Mouse (Mus musculus) cerebellum, adult 9-11 months (tissue): Measurements from ENCODE around the gene Tnip2.

Experiments
- DNase-seq: peaks from one replicate; pipeline ENCODE4 v3.0.0; 2022

Gene Tnip2

GRCm38 (mm10) chr5:34446207-34446606 lies 67.6 kb downstream of the Tnip2 start:
- DNase-seq, result no peak
